8 mouse cellular contexts compared by ENCODE assay signal in genomic region chr1:155083271-155084265, GRCm38 (mm10). TPM values are rescaled to one million over a fixed set of nuclear protein-coding genes. Genes with fewer than 3 reads are reported as not detected.
DNase-seq lines count a peak whose midpoint lies in the region; ATAC-seq and TF ChIP-seq lines count a peak whose summit lies in the region.

No protein-coding gene starts in this region.

- peak; percentile 61 for TF ChIP-seq POLR2A in myocyte (IDR thresholded peaks at IDR 0.05; ENCODE audit: insufficient read length, low read depth)

- peak overlapping the region; percentile 99 for H3K27ac ChIP-seq in embryonic facial prominence, embryonic 12.5 days
- peak overlapping the region; percentile 97 for H3K27ac ChIP-seq in heart, embryonic 10.5 days
- H3K27ac ChIP-seq in kidney, embryonic 15.5 days, result peak overlapping the region; percentile 97
- peak overlapping the region; percentile 84 for H3K27ac ChIP-seq in liver, embryonic 11.5 days (ENCODE audit: low read depth, low read length)

- WGBS in embryonic facial prominence, embryonic 12.5 days, result 2% methylated on average over 41 of the region's 77 CpGs
- WGBS in heart, embryonic 10.5 days, result under 1% methylated on average over 73 of the region's 77 CpGs
- WGBS in kidney, embryonic 15.5 days, result under 1% methylated on average over 69 of the region's 77 CpGs
- 3% methylated on average over 38 of the region's 77 CpGs for WGBS in liver, embryonic 11.5 days

- peak overlapping the region; percentile 72 for H3K4me2 ChIP-seq in embryonic facial prominence, embryonic 12.5 days (replicated peaks)
- peak overlapping the region; percentile 78 for H3K4me2 ChIP-seq in kidney, embryonic 15.5 days
- peak overlapping the region; percentile 97 for H3K4me2 ChIP-seq in liver, embryonic 11.5 days
- peak overlapping the region; percentile 93 for H3K4me2 ChIP-seq in myocyte (ENCODE audit: low read depth)

- peak; percentile 89 for DNase-seq in 3134 (ENCODE audit: extremely low read depth, insufficient read length, low spot score)
- DNase-seq in adrenal gland, postnatal 25 days, result peak; percentile 99
- peak; percentile 96 for DNase-seq in heart, embryonic 10.5 days (ENCODE audit: low spot score)
- DNase-seq in liver, embryonic 11.5 days (ENCODE audit: low spot score), result peak; percentile 90
- peak; percentile 76 to 89 for DNase-seq in spleen, postnatal 4 days (ENCODE audit: low spot score in 2 of 2)

- no peaks in the 10 kb centered on the region for H3K36me3 ChIP-seq in embryonic facial prominence, embryonic 12.5 days
- H3K36me3 ChIP-seq in heart, embryonic 10.5 days, result no peaks in the 10 kb centered on the region
- H3K36me3 ChIP-seq in kidney, embryonic 15.5 days, result no peaks in the 10 kb centered on the region
- no peaks in the 10 kb centered on the region for H3K36me3 ChIP-seq in liver, embryonic 11.5 days (ENCODE audit: control insufficient read depth, insufficient read depth, low read length)
- H3K36me3 ChIP-seq in myocyte (ENCODE audit: control insufficient read depth, insufficient read depth), result no peaks in the 10 kb centered on the region

- H3K9ac ChIP-seq in embryonic facial prominence, embryonic 12.5 days, result peak overlapping the region; percentile 64
- H3K9ac ChIP-seq in kidney, embryonic 15.5 days, result peak overlapping the region; percentile 69
- peak overlapping the region; percentile 70 for H3K9ac ChIP-seq in liver, embryonic 11.5 days (ENCODE audit: low read depth, low read length)

- no peaks in the 10 kb centered on the region for H3K9me3 ChIP-seq in embryonic facial prominence, embryonic 12.5 days
- no peaks in the 10 kb centered on the region for H3K9me3 ChIP-seq in heart, embryonic 10.5 days
- no peaks in the 10 kb centered on the region for H3K9me3 ChIP-seq in kidney, embryonic 15.5 days (replicated peaks)
- no peaks in the 10 kb centered on the region for H3K9me3 ChIP-seq in liver, embryonic 11.5 days (ENCODE audit: control insufficient read depth, low read length)

- H3K4me1 ChIP-seq in embryonic facial prominence, embryonic 12.5 days, result peaks cover 43% of the 10 kb centered on the region
- H3K4me1 ChIP-seq in heart, embryonic 10.5 days, result peaks cover 57% of the 10 kb centered on the region
- H3K4me1 ChIP-seq in kidney, embryonic 15.5 days, result peaks cover 65% of the 10 kb centered on the region
- peaks cover 44% of the 10 kb centered on the region for H3K4me1 ChIP-seq in liver, embryonic 11.5 days (replicated peaks; ENCODE audit: control insufficient read depth, insufficient read depth, low read length)

- peak overlapping the region; percentile 42 for H3K4me3 ChIP-seq in embryonic facial prominence, embryonic 12.5 days
- peak overlapping the region; percentile 68 for H3K4me3 ChIP-seq in heart, embryonic 10.5 days
- H3K4me3 ChIP-seq in kidney, embryonic 15.5 days (replicated peaks), result peak overlapping the region; percentile 51
- peak overlapping the region; percentile 58 for H3K4me3 ChIP-seq in liver, embryonic 11.5 days (ENCODE audit: low read depth, low read length)
- H3K4me3 ChIP-seq in myocyte, result peak overlapping the region; percentile 21

- H3ac ChIP-seq in myocyte (ENCODE audit: control insufficient read depth, insufficient read length), result no peak overlapping the region

- peak; percentile 92 for ATAC-seq in embryonic facial prominence, embryonic 12.5 days (ENCODE audit: insufficient number of reproducible peaks, insufficient read depth, low FRiP score, low TSS enrichment)
- ATAC-seq in kidney, embryonic 15.5 days (replicated peaks; ENCODE audit: low FRiP score), result peak; percentile 94
- peak; percentile 93 for ATAC-seq in liver, embryonic 11.5 days (replicated peaks; ENCODE audit: low FRiP score)

- H3K27me3 ChIP-seq in embryonic facial prominence, embryonic 12.5 days, result no peaks in the 10 kb centered on the region
- H3K27me3 ChIP-seq in heart, embryonic 10.5 days (ENCODE audit: insufficient read depth, poor library complexity, severe bottlenecking), result no peaks in the 10 kb centered on the region
- no peaks in the 10 kb centered on the region for H3K27me3 ChIP-seq in kidney, embryonic 15.5 days
- 0 out of 2 replicates have a peak, but pooled peaks cover 4% of the 10 kb centered on the region for H3K27me3 ChIP-seq in liver, embryonic 11.5 days (replicated peaks; ENCODE audit: control insufficient read depth, insufficient read depth, low read length)
- H3K27me3 ChIP-seq in myocyte (ENCODE audit: control insufficient read depth, insufficient read depth, insufficient read length), result no peaks in the 10 kb centered on the region

- H3K79me2 ChIP-seq in myocyte (ENCODE audit: control insufficient read depth, insufficient read depth), result no peaks in the 10 kb centered on the region

TF ChIP-seq in myocyte, 11 proteins besides CTCF, POLR2A, EP300 and RAD21:
- TF ChIP-seq POLR2AphosphoS2 (IDR thresholded peaks at IDR 0.05; ENCODE audit: insufficient read length, low read depth) (peak; percentile 61), MYOD1 (IDR thresholded peaks at IDR 0.05; ENCODE audit: control insufficient read depth in 1 of 3, insufficient read length in 2 of 3, low read depth in 2 of 3) (peak in 1 of 3 experiments; percentile 24), MYOG (IDR thresholded peaks at IDR 0.05; ENCODE audit: control insufficient read depth in 1 of 3, insufficient read depth in 1 of 3, insufficient read length in 2 of 3, low read depth in 2 of 3) (peak in 1 of 3 experiments; percentile 25), MAX (IDR thresholded peaks at IDR 0.05; ENCODE audit: low read depth) (no peak), CEBPB (IDR thresholded peaks at IDR 0.05; ENCODE audit: insufficient read depth, poor library complexity, severe bottlenecking) (no peak), SRF (IDR thresholded peaks at IDR 0.05; ENCODE audit: control insufficient read depth, insufficient read length, low read depth) (no peak), E2F4 (IDR thresholded peaks at IDR 0.05; ENCODE audit: insufficient read depth) (no peak)

RNA-seq across cellular contexts. Expression of gene Ier5, which starts 15.9 kb away (rescaled TPM):
- 6.7 and 9.1 TPM in 2 replicates for total RNA-seq in adrenal gland, postnatal 25 days (2021)
- polyA plus RNA-seq in embryonic facial prominence, embryonic 12.5 days (2016; fragmentation: Nextera tagmentation; extraction: Ambion mirVana), result 17.3 and 19.9 TPM in 2 replicates
- polyA plus RNA-seq in heart, embryonic 10.5 days (2016; fragmentation: Nextera tagmentation; extraction: Ambion mirVana), result 3.4 and 8.6 TPM in 2 replicates
- 7.5 and 7.6 TPM in 2 replicates for polyA plus RNA-seq in kidney, embryonic 15.5 days (2015; fragmentation: Nextera tagmentation; extraction: Ambion mirVana)
- 6.7 and 7.3 TPM in 2 replicates for polyA plus RNA-seq in liver, embryonic 11.5 days (2014; fragmentation: Nextera tagmentation; extraction: Ambion mirVana)
- polyA plus RNA-seq in myocyte (2012; fragmentation: generic; extraction: Trizol), result 21.1 TPM

Comparison
In these comparisons a context has a peak if more than half of its experiments do, and no peak if none do; other contexts are left out.
1. Peak in every context shown above with its lines: DNase-seq, ATAC-seq, H3K4me3 ChIP-seq and H3K27ac ChIP-seq.